33 mouse cellular contexts compared by ENCODE assay signal in genomic region chr7:35602766-35603165, GRCm38 (mm10). TPM values are rescaled to one million over a fixed set of nuclear protein-coding genes. Genes with fewer than 3 reads are reported as not detected.
"Had no signal": no experiment of that assay in that cellular context is flagged by ENCODE, and none has a peak within 500 bp of the region (broad histone marks: within the 10 kb centered on the region; RNA-seq: fewer than 3 reads in every experiment).

No protein-coding gene starts in this region.

- H3K4me2 ChIP-seq: limb, embryonic 12.5 days; limb, embryonic 13.5 days; limb, embryonic 15.5 days; liver, embryonic 11.5 days; liver, embryonic 12.5 days; liver, embryonic 13.5 days; liver, embryonic 15.5 days; lung, embryonic 14.5 days; lung, embryonic 15.5 days; midbrain, embryonic 11.5 days; midbrain, embryonic 12.5 days; midbrain, embryonic 13.5 days; midbrain, embryonic 15.5 days had no signal

- H3K9me3 ChIP-seq: limb, embryonic 10.5 days; limb, embryonic 12.5 days; limb, embryonic 13.5 days; limb, embryonic 15.5 days; liver, embryonic 13.5 days; liver, embryonic 15.5 days; lung, embryonic 15.5 days; midbrain, embryonic 10.5 days; midbrain, embryonic 12.5 days; midbrain, embryonic 13.5 days; midbrain, embryonic 15.5 days had no signal

- H3K4me3 ChIP-seq: left cerebral cortex, adult 2 months; limb, embryonic 10.5 days; limb, embryonic 12.5 days; limb, embryonic 13.5 days; limb, embryonic 15.5 days; liver, embryonic 12.5 days; liver, embryonic 13.5 days; liver, embryonic 15.5 days; lung, embryonic 15.5 days; megakaryocyte, embryonic 14.5 days; midbrain, embryonic 10.5 days; midbrain, embryonic 12.5 days; midbrain, embryonic 13.5 days; midbrain, embryonic 15.5 days; myocyte had no signal

- H3K4me1 ChIP-seq: limb, embryonic 10.5 days; limb, embryonic 12.5 days; limb, embryonic 13.5 days; limb, embryonic 15.5 days; lung, embryonic 15.5 days; midbrain, embryonic 10.5 days; midbrain, embryonic 12.5 days; midbrain, embryonic 13.5 days; midbrain, embryonic 15.5 days had no signal

- H3K9ac ChIP-seq: limb, embryonic 12.5 days; limb, embryonic 13.5 days; limb, embryonic 15.5 days; liver, embryonic 12.5 days; liver, embryonic 13.5 days; liver, embryonic 14.5 days; liver, embryonic 15.5 days; liver, postnatal 0 days; lung, embryonic 14.5 days; lung, embryonic 15.5 days; midbrain, embryonic 12.5 days; midbrain, embryonic 13.5 days; midbrain, embryonic 15.5 days had no signal

- H3K27me3 ChIP-seq: limb, embryonic 12.5 days; limb, embryonic 13.5 days; limb, embryonic 15.5 days; liver, embryonic 12.5 days; liver, embryonic 13.5 days; liver, embryonic 15.5 days; lung, embryonic 15.5 days; megakaryocyte, embryonic 14.5 days; midbrain, embryonic 12.5 days; midbrain, embryonic 13.5 days; midbrain, embryonic 15.5 days had no signal

- H3K27ac ChIP-seq: left cerebral cortex, adult 2 months; limb, embryonic 10.5 days; limb, embryonic 12.5 days; limb, embryonic 13.5 days; limb, embryonic 15.5 days; liver, embryonic 12.5 days; liver, embryonic 13.5 days; liver, embryonic 14.5 days; liver, embryonic 15.5 days; lung, embryonic 15.5 days; macrophage; midbrain, embryonic 10.5 days; midbrain, embryonic 12.5 days; midbrain, embryonic 13.5 days; midbrain, embryonic 15.5 days had no signal

- DNase-seq: left cerebral cortex, postnatal 4 days; liver; liver, embryonic 13.5 days; liver, postnatal 0 days; lung, adult 18-20 months; lung, adult 2 months; lung, embryonic 14.5 days; lung, postnatal 10 days; lung, postnatal 14 days; lung, postnatal 36 days; lung, postnatal 4 days; midbrain, embryonic 14.5 days had no signal

RNA-seq across cellular contexts. Expression of gene Rgs9bp, which starts 17.4 kb away (rescaled TPM):
- total RNA-seq: monocyte, adult 5-6 weeks had no signal
- polyA plus RNA-seq: liver, adult 2 months; liver, postnatal 0 days; midbrain, postnatal 0 days; myocyte had no signal
